Mouse (Mus musculus): ENCODE data around the gene Hist1h4j.
A peak's percentile ranks its signal among the peaks of the same experiment; 100 is the strongest.
"Not testable (repeated sequence)": the region's sequence is repeated elsewhere in the genome, so short reads cannot be mapped to it uniquely, and the experiment has no call there.

Gene Hist1h4j

GRCm38 (mm10) chr13:21727948-21728572, 6.8 kb upstream of the Hist1h4j start:
- no peak for DNase-seq

GRCm38 (mm10) chr13:21729544-21729943, 5.3 kb upstream of the Hist1h4j start:
- DNase-seq: no peak

DNA sequence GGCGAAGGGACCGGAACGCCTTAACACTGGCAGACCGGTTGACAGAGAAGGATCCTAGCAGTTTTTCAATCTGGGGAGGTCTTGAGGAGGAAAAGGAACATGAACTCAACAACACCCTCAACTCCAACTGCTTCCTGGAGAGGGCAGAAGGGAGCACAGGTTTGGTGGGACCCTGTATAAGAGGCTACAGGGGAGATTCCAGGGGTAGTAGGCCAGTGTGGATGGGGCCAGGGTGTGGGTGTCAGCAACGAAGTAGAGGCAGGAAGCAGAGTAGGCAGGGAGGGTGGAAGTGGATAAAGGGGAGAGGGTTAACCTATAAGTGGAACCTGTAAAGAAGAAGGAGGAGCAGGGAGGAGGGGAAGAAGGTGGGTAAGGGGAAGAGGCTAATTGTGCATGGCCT, 1.4 kb upstream of the Hist1h4j start:
- no peak for DNase-seq

GRCm38 (mm10) chr13:21734010-21734905, 606 bp upstream of the Hist1h4j start:
- peak; percentile 62 to 82 for DNase-seq

DNA sequence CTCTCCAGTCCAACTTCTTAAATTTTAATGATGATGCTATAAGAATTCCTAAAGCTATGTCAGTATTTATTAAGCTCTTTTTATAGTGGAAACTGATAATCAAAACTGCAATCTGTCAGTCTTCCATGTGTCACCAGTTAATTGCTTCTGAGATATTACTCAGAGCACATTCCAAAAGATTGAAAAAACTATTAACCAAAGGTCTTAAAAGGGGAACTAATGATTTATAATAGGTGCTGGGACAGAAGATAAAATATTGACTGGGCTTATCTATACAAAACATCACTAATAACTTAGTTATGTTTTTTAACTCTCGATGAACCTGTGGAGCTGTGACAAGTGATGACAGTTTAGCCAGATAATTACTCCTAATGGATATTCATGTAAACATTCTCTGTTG, 10.1 kb downstream of the Hist1h4j start:
- DNase-seq: no peak

DNA sequence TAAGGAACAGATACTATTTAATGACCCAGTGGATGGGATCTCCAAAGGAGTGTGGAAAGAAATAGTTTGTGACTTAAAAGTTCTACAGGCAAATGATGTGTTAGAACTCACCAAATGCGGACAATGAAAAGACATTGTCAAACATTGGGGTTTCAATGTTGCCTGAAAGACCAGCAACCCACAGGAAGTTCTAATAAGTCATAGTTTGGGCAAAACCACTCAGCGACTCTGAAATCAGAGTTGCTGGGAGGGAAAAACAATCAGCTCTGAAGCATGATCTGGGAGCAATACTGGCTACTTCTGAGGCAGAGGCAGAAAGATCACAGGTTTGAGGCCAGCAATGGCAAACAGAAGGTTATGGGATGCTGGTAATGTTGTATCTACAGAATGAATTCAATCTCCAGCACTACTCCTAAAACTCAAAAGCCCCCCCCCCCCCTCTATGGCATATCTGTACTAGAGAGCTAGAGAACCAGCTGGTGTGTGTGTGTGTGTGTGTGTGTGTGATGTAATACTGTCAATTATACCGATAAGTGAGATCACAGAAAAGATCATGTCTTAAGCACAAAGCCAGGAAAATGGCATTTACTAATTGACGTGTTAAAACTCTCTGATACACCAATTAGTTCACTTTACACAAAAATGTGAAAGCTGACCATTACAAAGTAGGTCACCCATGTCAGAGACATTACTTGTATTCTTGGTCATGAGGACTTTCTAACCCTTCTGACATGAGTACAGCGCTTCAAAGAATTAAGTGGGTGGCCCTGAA, 14.7 kb downstream of the Hist1h4j start:
- DNase-seq: no peak

- peak; percentile 78 to 84 for DNase-seq
These were observed 15.5 kb downstream of the Hist1h4j start, which contains the start of gene Hist1h4k for GRCm38 (mm10) chr13:21750159-21751017. Hist1h4k (minus strand) TSS chr13:21750505.

GRCm38 (mm10) chr13:21751417-21751816, 16.6 kb downstream of the Hist1h4j start:
- no peak for DNase-seq

DNA sequence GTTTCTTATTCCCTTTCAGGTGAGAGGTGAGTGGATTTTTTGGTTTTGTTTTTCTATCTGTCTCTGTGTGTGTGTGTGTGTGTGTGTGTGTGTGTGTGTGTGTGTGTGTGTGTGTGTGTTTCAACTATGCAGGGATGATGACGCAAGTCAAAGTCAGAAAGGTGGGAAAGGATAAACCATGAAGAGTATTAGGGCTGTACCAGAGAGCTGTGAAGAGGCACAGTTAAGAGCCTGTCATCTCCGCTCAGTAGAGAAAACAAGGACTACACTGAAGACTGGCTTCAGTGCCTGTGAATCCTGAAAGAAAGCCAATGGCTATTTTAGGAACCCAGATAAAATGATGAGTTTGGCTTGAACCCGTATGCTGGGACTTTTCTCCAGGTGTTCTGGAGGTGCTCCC, 17.0 kb downstream of the Hist1h4j start:
- DNase-seq: no peak

DNA sequence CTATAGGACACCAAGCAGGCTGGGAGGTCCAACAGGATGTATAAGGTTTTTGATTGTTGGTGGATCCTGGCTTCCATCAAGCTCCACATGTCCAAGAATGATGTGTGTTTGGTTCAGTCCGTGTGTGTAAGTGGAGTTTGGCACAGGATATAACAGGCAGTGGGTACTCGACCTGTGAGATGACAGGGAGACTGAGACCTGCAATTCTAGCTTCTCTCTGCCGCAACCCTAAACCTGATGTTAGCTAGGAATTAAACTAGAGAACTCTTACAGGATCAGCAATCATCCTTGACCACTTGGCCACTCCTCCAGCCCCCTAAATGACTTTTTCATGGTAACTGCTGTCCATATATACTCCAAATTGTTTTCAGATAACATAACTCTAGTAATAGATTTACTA, 17.5 kb downstream of the Hist1h4j start:
- no peak for DNase-seq

- DNase-seq: no peak
These were observed 18.2 kb downstream of the Hist1h4j start for GRCm38 (mm10) chr13:21753051-21753523.

DNA sequence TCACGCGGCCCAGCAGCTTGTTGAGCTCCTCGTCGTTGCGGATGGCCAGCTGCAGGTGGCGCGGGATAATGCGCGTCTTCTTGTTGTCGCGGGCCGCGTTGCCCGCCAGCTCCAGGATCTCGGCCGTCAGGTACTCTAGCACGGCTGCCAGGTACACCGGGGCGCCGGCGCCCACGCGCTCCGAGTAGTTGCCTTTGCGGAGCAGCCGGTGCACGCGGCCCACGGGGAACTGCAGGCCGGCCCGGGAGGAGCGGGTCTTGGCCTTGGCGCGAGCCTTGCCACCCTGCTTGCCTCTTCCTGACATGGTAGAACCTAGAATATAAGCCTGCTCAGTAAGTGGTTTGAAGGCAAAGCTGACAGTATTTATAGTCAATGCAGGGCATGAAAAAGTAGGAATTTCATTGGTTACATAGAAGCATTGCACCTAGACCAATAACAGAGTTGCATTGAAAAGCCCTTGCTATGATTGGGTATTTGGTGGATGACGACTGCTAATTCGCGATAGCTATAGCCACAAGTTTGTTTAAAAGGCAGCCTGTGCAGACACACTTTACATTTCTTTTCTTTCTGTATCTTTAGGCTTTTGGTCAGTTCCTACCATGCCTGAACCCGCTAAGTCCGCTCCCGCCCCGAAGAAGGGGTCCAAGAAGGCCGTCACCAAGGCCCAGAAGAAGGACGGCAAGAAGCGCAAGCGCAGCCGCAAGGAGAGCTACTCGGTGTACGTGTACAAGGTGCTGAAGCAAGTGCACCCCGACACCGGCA, 18.8 kb downstream of the Hist1h4j start, which contains the start of the genes Hist1h2ak and Hist1h2bn:
Gene Hist1h2ak (minus strand): TSS at position 304 of the 762 bp plus-strand sequence.
Gene Hist1h2bn (plus strand): TSS at position 600 of the 762 bp plus-strand sequence.
- peak; percentile 18 to 59 for DNase-seq

DNA sequence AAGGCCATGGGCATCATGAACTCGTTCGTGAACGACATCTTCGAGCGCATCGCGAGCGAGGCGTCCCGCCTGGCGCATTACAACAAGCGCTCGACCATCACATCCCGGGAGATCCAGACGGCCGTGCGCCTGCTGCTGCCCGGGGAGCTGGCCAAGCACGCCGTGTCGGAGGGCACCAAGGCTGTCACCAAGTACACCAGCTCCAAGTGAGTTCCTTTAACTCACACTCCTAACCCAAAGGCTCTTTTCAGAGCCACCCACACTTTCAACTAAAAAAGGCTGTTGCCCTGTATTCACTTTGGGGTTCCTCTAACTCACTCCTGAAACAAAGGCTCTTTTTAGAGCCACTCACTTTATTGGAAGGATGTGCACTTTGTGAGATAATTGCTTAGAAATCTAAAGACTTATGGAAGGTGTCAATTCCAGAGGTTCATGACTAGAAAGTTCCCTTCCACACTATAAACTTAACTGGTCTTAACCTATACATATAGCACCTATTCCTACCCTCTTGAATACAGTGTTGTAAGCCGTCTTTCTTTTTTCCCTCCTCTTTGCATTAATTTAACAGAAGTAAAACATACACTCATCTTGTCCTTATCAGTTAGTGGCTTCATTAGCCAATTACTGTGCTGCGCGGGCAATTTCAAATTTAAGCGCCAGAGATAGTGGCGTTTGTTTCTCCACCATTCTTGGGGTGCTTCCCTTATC, 19.6 kb downstream of the Hist1h4j start:
- not testable (repeated sequence) for DNase-seq

DNA sequence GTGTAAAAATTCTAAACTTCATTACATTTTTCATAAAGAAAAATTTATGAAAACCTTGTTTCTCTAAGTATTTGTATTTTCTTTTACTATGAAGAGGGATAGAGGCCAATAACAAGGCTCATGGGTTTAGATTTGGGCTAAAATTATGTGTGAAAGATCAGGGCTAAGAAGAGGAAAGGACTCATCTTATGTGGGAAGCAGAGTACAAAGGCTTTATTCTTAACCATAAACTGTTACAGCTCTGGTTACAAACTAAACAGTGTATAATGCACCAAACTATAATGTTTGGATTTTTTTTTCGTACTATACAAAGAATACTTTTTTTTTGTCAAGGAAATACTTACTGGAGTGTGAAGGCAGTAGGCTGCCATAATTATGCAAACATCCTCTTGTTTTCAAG, 20.8 kb downstream of the Hist1h4j start:
- no peak for DNase-seq

DNA sequence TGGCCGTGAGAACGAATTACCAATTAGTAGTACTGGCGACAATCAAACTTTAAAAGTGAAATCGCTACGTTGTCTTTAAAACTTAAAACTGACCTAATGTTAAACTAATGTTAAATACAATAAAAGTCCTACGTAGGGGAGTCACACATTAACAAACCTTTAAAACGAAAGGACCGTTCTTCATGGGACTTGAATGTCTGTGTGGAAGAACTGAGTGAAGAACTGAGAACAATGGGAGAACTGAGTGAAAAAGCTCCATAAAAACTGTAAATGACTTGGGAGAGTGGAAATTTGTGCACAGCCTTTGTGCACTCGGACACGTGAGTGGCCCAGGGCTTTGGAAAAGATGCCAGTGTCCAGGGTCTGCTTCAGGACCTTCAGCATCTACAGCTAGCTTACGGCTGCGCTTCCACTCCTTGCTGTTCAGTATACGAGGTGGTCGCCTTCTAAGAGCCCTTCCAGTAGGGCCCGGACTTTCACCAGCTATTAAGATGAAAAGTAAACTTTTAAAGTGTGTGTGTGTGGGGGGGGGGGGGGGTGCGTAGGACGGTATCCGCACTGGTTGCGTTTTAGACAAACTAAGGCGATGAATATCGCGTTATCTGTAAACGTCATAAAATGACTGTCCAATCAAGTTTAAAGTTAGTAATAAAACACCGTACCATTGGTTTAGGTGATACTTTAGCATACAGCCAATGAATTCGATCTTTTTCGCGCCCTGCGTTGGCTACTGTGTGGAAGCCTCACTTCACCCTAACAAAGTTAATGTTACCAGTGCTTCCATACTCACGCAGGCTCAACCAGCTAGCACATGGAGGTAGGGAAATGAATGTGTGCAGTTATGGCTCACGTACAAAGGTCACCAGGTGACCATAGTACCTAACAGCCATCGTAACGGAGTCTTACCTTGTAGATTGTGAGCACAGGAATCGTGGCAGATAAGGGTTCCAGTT, 44.2 kb downstream of the Hist1h4j start:
- peak; percentile 29 to 53 for DNase-seq

GRCm38 (mm10) chr13:21779767-21780731, 45.2 kb downstream of the Hist1h4j start, which contains the start of gene Hist1h1b:
Hist1h1b (minus strand) TSS chr13:21780625.
- peak in 1 of 2 experiments; percentile 20 for DNase-seq

DNA sequence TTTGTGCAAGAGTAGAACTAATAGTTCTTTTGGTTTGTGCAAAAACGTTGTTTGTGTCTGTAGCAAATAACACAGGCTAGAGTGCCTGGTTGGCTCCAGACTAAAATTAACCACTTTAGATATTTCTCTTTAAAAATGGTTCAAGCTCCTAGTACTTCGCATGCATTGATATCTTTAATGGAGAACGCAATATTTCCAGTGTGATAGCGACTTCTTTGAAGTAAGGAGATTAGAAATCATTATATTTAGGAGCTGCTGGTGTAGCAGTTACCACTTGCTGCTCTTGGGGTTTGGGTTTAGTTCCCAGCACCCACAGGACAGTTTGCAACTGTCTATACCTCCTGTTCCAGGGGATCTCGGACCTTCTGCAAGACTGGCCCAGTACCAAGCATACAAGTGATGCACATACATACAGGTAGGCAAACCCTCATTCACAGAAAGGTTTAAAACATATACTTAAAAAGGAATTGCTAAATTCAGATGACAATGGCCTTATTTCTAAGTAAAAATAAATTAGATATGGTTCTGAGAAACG, 46.2 kb downstream of the Hist1h4j start:
- no peak for DNase-seq

GRCm38 (mm10) chr13:21781639-21782038, 46.8 kb downstream of the Hist1h4j start:
- no peak for DNase-seq

Data from lung, adult 18-20 months (tissue).